ENCODE assay signal across 27 mouse cellular contexts in genomic region chr13:93136251-93136650, GRCm38 (mm10). TPM values are rescaled to one million over a fixed set of nuclear protein-coding genes. Genes with fewer than 3 reads are reported as not detected.
DNase-seq lines count a peak whose midpoint lies in the region; ATAC-seq and TF ChIP-seq lines count a peak whose summit lies in the region.
"Had no signal": no experiment of that assay in that cellular context is flagged by ENCODE, and none has a peak within 500 bp of the region (broad histone marks: within the 10 kb centered on the region; RNA-seq: fewer than 3 reads in every experiment).

No protein-coding gene starts in this region.

- no peaks in the 10 kb centered on the region for H3K36me3 ChIP-seq in heart, embryonic 10.5 days
- H3K36me3 ChIP-seq in heart, embryonic 11.5 days (ENCODE audit: control insufficient read depth, insufficient read depth, low read length) = no peaks in the 10 kb centered on the region
- no peaks in the 10 kb centered on the region for H3K36me3 ChIP-seq in midbrain, embryonic 11.5 days (ENCODE audit: control insufficient read depth, insufficient read depth, low read length)
- H3K36me3 ChIP-seq in midbrain, postnatal 0 days (ENCODE audit: insufficient read depth, low read length) = no peaks in the 10 kb centered on the region
- H3K36me3 ChIP-seq: embryonic facial prominence, embryonic 10.5 days; embryonic facial prominence, embryonic 13.5 days; forebrain, embryonic 12.5 days; forebrain, embryonic 15.5 days; hindbrain, embryonic 10.5 days; hindbrain, embryonic 13.5 days; intestine, embryonic 15.5 days had no signal

- intact Hi-C loops in heart, postnatal 25 days (cut with DNase I) = no loop called here

- no peak for TF ChIP-seq CTCF in midbrain, postnatal 0 days (IDR thresholded peaks at IDR 0.05)

- no peak overlapping the region for H3K4me3 ChIP-seq in heart, embryonic 10.5 days
- no peak overlapping the region for H3K4me3 ChIP-seq in heart, embryonic 11.5 days (ENCODE audit: low read depth, low read length)
- no peak overlapping the region for H3K4me3 ChIP-seq in midbrain, embryonic 11.5 days (ENCODE audit: low read depth, low read length)
- H3K4me3 ChIP-seq in midbrain, postnatal 0 days (ENCODE audit: low read depth, low read length) = no peak overlapping the region
- H3K4me3 ChIP-seq: embryonic facial prominence, embryonic 10.5 days; embryonic facial prominence, embryonic 13.5 days; erythroblast, embryonic 14.5 days; forebrain, embryonic 12.5 days; forebrain, embryonic 15.5 days; hindbrain, embryonic 10.5 days; hindbrain, embryonic 13.5 days; intestine, embryonic 15.5 days had no signal

- H3K4me2 ChIP-seq in heart, embryonic 11.5 days = no peak overlapping the region
- H3K4me2 ChIP-seq in midbrain, embryonic 11.5 days = no peak overlapping the region
- no peak overlapping the region for H3K4me2 ChIP-seq in midbrain, postnatal 0 days (ENCODE audit: low read depth, low read length, poor library complexity, severe bottlenecking)
- H3K4me2 ChIP-seq: embryonic facial prominence, embryonic 13.5 days; forebrain, embryonic 12.5 days; forebrain, embryonic 15.5 days; hindbrain, embryonic 13.5 days; intestine, embryonic 15.5 days had no signal

- no peak overlapping the region for H3K9ac ChIP-seq in heart, embryonic 11.5 days (ENCODE audit: low read depth, low read length)
- H3K9ac ChIP-seq in midbrain, embryonic 11.5 days (ENCODE audit: low read length) = no peak overlapping the region
- H3K9ac ChIP-seq in midbrain, postnatal 0 days (replicated peaks; ENCODE audit: low read length, poor library complexity, severe bottlenecking) = no peak overlapping the region
- H3K9ac ChIP-seq: embryonic facial prominence, embryonic 13.5 days; forebrain, embryonic 12.5 days; forebrain, embryonic 15.5 days; hindbrain, embryonic 13.5 days; intestine, embryonic 15.5 days had no signal

- 69% methylated on average over 1 of the region's 1 CpGs for WGBS in heart, embryonic 10.5 days
- 66% methylated on average over 1 of the region's 1 CpGs for WGBS in heart, embryonic 11.5 days (ENCODE audit: insufficient replicate concordance)
- WGBS in midbrain, embryonic 11.5 days = 93% methylated on average over 1 of the region's 1 CpGs
- WGBS in midbrain, postnatal 0 days = 92% methylated on average over 1 of the region's 1 CpGs

- H3K27me3 ChIP-seq in heart, embryonic 10.5 days (ENCODE audit: insufficient read depth, poor library complexity, severe bottlenecking) = no peaks in the 10 kb centered on the region
- H3K27me3 ChIP-seq in heart, embryonic 11.5 days (ENCODE audit: control insufficient read depth, insufficient read depth, low read length) = no peaks in the 10 kb centered on the region
- no peaks in the 10 kb centered on the region for H3K27me3 ChIP-seq in midbrain, embryonic 11.5 days (ENCODE audit: control insufficient read depth, insufficient read depth, low read length)
- no peaks in the 10 kb centered on the region for H3K27me3 ChIP-seq in midbrain, postnatal 0 days (ENCODE audit: insufficient read depth, low read length)
- H3K27me3 ChIP-seq: embryonic facial prominence, embryonic 13.5 days; forebrain, embryonic 12.5 days; forebrain, embryonic 15.5 days; hindbrain, embryonic 13.5 days; intestine, embryonic 15.5 days had no signal

- peak; percentile 64 for DNase-seq in gastrocnemius, adult 18-20 months (ENCODE audit: low spot score)
- no peak for DNase-seq in gastrocnemius, postnatal 4 days (ENCODE audit: low spot score in 2 of 2)
- DNase-seq in heart, adult 11 months = peak; percentile 90
- no peak for DNase-seq in heart, postnatal 25 days (ENCODE audit: low spot score)
- DNase-seq in heart, embryonic 10.5 days (ENCODE audit: low spot score) = no peak
- DNase-seq in midbrain, embryonic 11.5 days (ENCODE audit: low spot score, missing footprints) = peak; percentile 61
- DNase-seq in midbrain, postnatal 0 days (ENCODE audit: low spot score) = no peak
- DNase-seq: adrenal gland, adult 8-10 months; adrenal gland, postnatal 25 days; cerebellum, adult 11-12 months; cerebellum, adult 8-10 months; cerebellum, postnatal 10 days; cerebellum, postnatal 36 days; embryo, embryonic 11 days; kidney, adult 18-20 months; kidney, adult 9 months had no signal

- peaks cover 31% of the 10 kb centered on the region for H3K4me1 ChIP-seq in heart, embryonic 10.5 days
- H3K4me1 ChIP-seq in heart, embryonic 11.5 days (ENCODE audit: control insufficient read depth, insufficient read depth, low read length) = peaks cover 14% of the 10 kb centered on the region
- H3K4me1 ChIP-seq in midbrain, embryonic 11.5 days (ENCODE audit: control insufficient read depth, insufficient read depth, low read length) = no peaks in the 10 kb centered on the region
- H3K4me1 ChIP-seq in midbrain, postnatal 0 days (ENCODE audit: insufficient read depth, low read length) = no peaks in the 10 kb centered on the region
- H3K4me1 ChIP-seq: forebrain, embryonic 12.5 days; forebrain, embryonic 15.5 days; hindbrain, embryonic 10.5 days; hindbrain, embryonic 13.5 days; intestine, embryonic 15.5 days had no signal

- ATAC-seq in heart, embryonic 11.5 days (replicated peaks; ENCODE audit: insufficient number of reproducible peaks, low FRiP score, low TSS enrichment) = no peak
- ATAC-seq in midbrain, embryonic 11.5 days (ENCODE audit: low FRiP score) = no peak
- ATAC-seq in midbrain, postnatal 0 days (ENCODE audit: low FRiP score) = no peak
- ATAC-seq: activated CD4-positive, CD25-positive, alpha-beta regulatory T cell, adult 4 months; forebrain, embryonic 15.5 days; hindbrain, embryonic 16.5 days; intestine, embryonic 15.5 days had no signal

- peak overlapping the region; percentile 59; the same call in 1 of the 2 replicates for H3K27ac ChIP-seq in heart, embryonic 10.5 days
- H3K27ac ChIP-seq in heart, embryonic 11.5 days (ENCODE audit: low read depth, low read length) = no peak overlapping the region
- H3K27ac ChIP-seq in midbrain, embryonic 11.5 days (ENCODE audit: low read depth, low read length) = no peak overlapping the region
- no peak overlapping the region for H3K27ac ChIP-seq in midbrain, postnatal 0 days (ENCODE audit: low read depth, low read length)
- H3K27ac ChIP-seq: embryonic facial prominence, embryonic 10.5 days; embryonic facial prominence, embryonic 13.5 days; forebrain, embryonic 12.5 days; forebrain, embryonic 15.5 days; hindbrain, embryonic 10.5 days; hindbrain, embryonic 13.5 days; intestine, embryonic 15.5 days had no signal

- no peaks in the 10 kb centered on the region for H3K9me3 ChIP-seq in heart, embryonic 10.5 days
- no peaks in the 10 kb centered on the region for H3K9me3 ChIP-seq in heart, embryonic 11.5 days (replicated peaks; ENCODE audit: control insufficient read depth, low read length)
- H3K9me3 ChIP-seq in midbrain, embryonic 11.5 days (ENCODE audit: control insufficient read depth, low read length) = no peaks in the 10 kb centered on the region
- H3K9me3 ChIP-seq in midbrain, postnatal 0 days (ENCODE audit: low read length) = no peaks in the 10 kb centered on the region
- H3K9me3 ChIP-seq: embryonic facial prominence, embryonic 10.5 days; embryonic facial prominence, embryonic 13.5 days; forebrain, embryonic 12.5 days; forebrain, embryonic 15.5 days; hindbrain, embryonic 10.5 days; hindbrain, embryonic 13.5 days; intestine, embryonic 15.5 days had no signal

RNA-seq across cellular contexts. Expression of gene Cmya5, which starts 8.3 kb away (rescaled TPM):
- total RNA-seq in gastrocnemius, adult 18-20 months (2021) = 1,000 to 10,000 TPM; 1,374 to 1,544 TPM
- 100 to 1,000 TPM; 272 to 277 TPM for total RNA-seq in gastrocnemius, postnatal 4 days (2021)
- total RNA-seq in heart, postnatal 25 days (2021) = 100 to 1,000 TPM; 286 to 303 TPM
- 1.4 and 2.5 TPM in 2 replicates for polyA plus RNA-seq in heart, embryonic 10.5 days (2016; fragmentation: Nextera tagmentation; extraction: Ambion mirVana)
- polyA plus RNA-seq in heart, embryonic 11.5 days (2014; fragmentation: Nextera tagmentation; extraction: Ambion mirVana) = 4.6 and 5.0 TPM in 2 replicates
- polyA plus RNA-seq in midbrain, embryonic 11.5 days (2014; fragmentation: Nextera tagmentation; extraction: Ambion mirVana) = 0.04 TPM in 1 of 2 replicates, not detected in the other
- 0.71 and 0.90 TPM in 2 replicates for total RNA-seq in midbrain, postnatal 0 days (2014; rRNA removed)
- polyA plus RNA-seq in midbrain, postnatal 0 days (2015; fragmentation: Nextera tagmentation; extraction: Ambion mirVana) = 0.10 and 0.16 TPM in 2 replicates
- polyA plus RNA-seq: erythroblast, embryonic 14.5 days had no signal

RNA-seq across cellular contexts. Expression of gene Tent2, which starts 55.9 kb away (rescaled TPM):
- 10 to 100 TPM; 11.3 to 12.6 TPM for total RNA-seq in gastrocnemius, adult 18-20 months (2021)
- total RNA-seq in gastrocnemius, postnatal 4 days (2021) = 10 to 100 TPM; 36.8 to 41.7 TPM
- total RNA-seq in heart, postnatal 25 days (2021) = 10 to 100 TPM; 12.0 to 12.3 TPM
- polyA plus RNA-seq in heart, embryonic 10.5 days (2016; fragmentation: Nextera tagmentation; extraction: Ambion mirVana) = 51.2 and 60.2 TPM in 2 replicates
- 56.3 and 59.3 TPM in 2 replicates for polyA plus RNA-seq in heart, embryonic 11.5 days (2014; fragmentation: Nextera tagmentation; extraction: Ambion mirVana)
- polyA plus RNA-seq in midbrain, embryonic 11.5 days (2014; fragmentation: Nextera tagmentation; extraction: Ambion mirVana) = 74.1 and 75.9 TPM in 2 replicates
- total RNA-seq in midbrain, postnatal 0 days (2014; rRNA removed) = 30.2 and 42.1 TPM in 2 replicates
- polyA plus RNA-seq in midbrain, postnatal 0 days (2015; fragmentation: Nextera tagmentation; extraction: Ambion mirVana) = 21.3 and 21.4 TPM in 2 replicates

Comparison
In these comparisons a context has a peak if more than half of its experiments do, and no peak if none do; other contexts are left out.
1. DNase-seq: peak in gastrocnemius, adult 18-20 months (single experiment), heart, adult 11 months (single experiment) and midbrain, embryonic 11.5 days (single experiment); none in gastrocnemius, postnatal 4 days (0 of 2), heart, postnatal 25 days (single experiment), heart, embryonic 10.5 days (single experiment) and midbrain, postnatal 0 days (single experiment).
2. RNA of gene Cmya5, which starts 8.3 kb away (total RNA-seq): 1,374 to 1,544 TPM in gastrocnemius, adult 18-20 months, 286 to 303 TPM in heart, postnatal 25 days and 272 to 277 TPM in gastrocnemius, postnatal 4 days; 0.71 to 0.90 TPM in midbrain, postnatal 0 days; every median in the first group is over 100 times any median in the second.